Mouse (Mus musculus): ENCODE results near the gene H2-DMb2. TPM values are rescaled to one million over a fixed set of nuclear protein-coding genes. Genes with fewer than 3 reads are reported as not detected.

The H2-DMb2 gene
- polyA plus RNA-seq, 1 experiment: 0.27 TPM

DNA sequence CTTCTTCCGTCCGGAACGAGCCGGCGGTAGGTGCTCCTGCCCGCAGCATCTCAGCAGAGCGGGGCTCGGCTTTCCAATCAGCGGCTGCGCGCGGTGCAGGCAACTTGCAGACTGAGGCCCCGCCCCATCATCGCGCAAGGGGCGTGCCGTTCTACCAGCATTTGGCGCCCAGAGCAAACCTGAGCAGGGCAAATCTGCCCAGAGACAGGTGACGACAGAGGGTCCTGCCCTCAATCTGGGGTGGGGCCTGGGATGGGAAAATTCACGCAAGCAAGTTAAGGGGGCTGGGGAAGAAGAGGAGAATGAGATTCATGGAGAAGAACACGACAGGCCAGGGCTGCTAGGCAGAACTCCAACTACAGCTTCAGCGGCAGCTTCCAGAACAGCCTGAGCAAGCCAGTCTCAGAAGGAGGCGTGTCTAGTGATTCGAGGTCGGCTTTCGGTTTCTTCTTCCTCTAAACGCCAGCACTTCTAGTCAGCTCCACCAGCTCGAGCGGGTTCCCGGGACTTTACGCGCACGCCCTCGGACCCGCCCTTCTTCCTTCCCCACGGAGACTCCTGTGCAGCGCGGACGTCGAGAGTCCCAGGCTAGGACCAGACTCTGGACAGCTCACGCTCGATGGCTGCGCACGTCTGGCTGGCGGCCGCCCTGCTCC lies 44.3 kb downstream of the H2-DMb2 start, which contains the start of the genes Tap1 and Psmb9:
Tap1 (plus strand) TSS at position 293 of the 656 bp plus-strand sequence.
Psmb9 (minus strand) TSS at position 504 of the 656 bp plus-strand sequence.
- H3K36me3 ChIP-seq (ENCODE audit: control insufficient read depth, insufficient read depth, low read length): no peaks in the 10 kb centered on the region
- H3K4me3 ChIP-seq (ENCODE audit: control insufficient read depth, low read depth, low read length): peak within 1 kb of the TSS; percentile 77
- no peaks in the 10 kb centered on the region for H3K27me3 ChIP-seq (ENCODE audit: control insufficient read depth, insufficient read depth, low read length)
- H3K27ac ChIP-seq (ENCODE audit: control insufficient read depth, insufficient read depth, low read depth, low read length): peak within 1 kb of the TSS; percentile 34; the same call in 1 of the 2 replicates
- TF ChIP-seq CTCF (IDR thresholded peaks at IDR 0.05; ENCODE audit: control insufficient read depth, insufficient read depth, insufficient replicate concordance, low read depth, low read length) (no peak), POLR2A (IDR thresholded peaks at IDR 0.05; ENCODE audit: control insufficient read depth, low read depth, low read length) (no peak)
- H3K4me1 ChIP-seq (ENCODE audit: control insufficient read depth, insufficient read depth, low read length): peaks cover 8% of the 10 kb centered on the region

DNA sequence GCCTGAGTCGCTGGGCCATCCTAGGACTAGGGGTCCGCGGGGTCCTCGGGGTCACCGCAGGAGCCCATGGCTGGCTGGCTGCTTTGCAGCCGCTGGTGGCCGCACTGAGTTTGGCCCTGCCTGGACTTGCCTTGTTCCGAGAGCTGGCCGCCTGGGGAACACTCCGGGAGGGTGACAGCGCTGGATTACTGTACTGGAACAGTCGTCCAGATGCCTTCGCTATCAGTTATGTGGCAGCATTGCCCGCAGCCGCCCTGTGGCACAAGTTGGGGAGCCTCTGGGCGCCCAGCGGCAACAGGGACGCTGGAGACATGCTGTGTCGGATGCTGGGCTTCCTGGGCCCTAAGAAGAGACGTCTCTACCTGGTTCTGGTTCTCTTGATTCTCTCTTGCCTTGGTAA lies 44.9 kb downstream of the H2-DMb2 start:
- peaks cover 11% of the 10 kb centered on the region for H3K4me1 ChIP-seq (ENCODE audit: control insufficient read depth, insufficient read depth, low read length)
- TF ChIP-seq CTCF (IDR thresholded peaks at IDR 0.05; ENCODE audit: control insufficient read depth, insufficient read depth, insufficient replicate concordance, low read depth, low read length): no peak
- TF ChIP-seq POLR2A (IDR thresholded peaks at IDR 0.05; ENCODE audit: control insufficient read depth, low read depth, low read length): no peak
- H3K27ac ChIP-seq (ENCODE audit: control insufficient read depth, insufficient read depth, low read depth, low read length): no peak overlapping the region
- H3K4me3 ChIP-seq (ENCODE audit: control insufficient read depth, low read depth, low read length): peak overlapping the region; percentile 77
- no peaks in the 10 kb centered on the region for H3K27me3 ChIP-seq (ENCODE audit: control insufficient read depth, insufficient read depth, low read length)
- H3K36me3 ChIP-seq (ENCODE audit: control insufficient read depth, insufficient read depth, low read length): no peaks in the 10 kb centered on the region

DNA sequence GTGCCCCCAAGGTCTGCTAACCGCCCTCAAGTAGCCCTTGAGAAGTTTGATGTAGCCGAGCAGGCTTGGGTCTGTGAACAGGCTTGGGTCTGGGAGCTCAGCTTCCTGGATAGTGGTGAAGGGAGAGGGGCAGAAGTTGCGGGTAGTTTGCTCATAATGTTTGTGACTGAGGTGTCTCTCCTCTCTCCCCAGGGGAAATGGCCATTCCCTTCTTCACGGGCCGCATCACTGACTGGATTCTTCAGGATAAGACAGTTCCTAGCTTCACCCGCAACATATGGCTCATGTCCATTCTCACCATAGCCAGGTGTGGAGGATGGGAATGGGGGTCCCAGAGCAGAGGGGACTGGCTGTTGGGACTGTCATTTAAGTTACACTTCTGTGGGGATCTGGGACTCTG lies 45.9 kb downstream of the H2-DMb2 start:
- TF ChIP-seq POLR2A (IDR thresholded peaks at IDR 0.05; ENCODE audit: control insufficient read depth, low read depth, low read length): no peak
- TF ChIP-seq CTCF (IDR thresholded peaks at IDR 0.05; ENCODE audit: control insufficient read depth, insufficient read depth, insufficient replicate concordance, low read depth, low read length): no peak
- H3K27ac ChIP-seq (ENCODE audit: control insufficient read depth, insufficient read depth, low read depth, low read length): no peak overlapping the region
- H3K27me3 ChIP-seq (ENCODE audit: control insufficient read depth, insufficient read depth, low read length): no peaks in the 10 kb centered on the region
- no peaks in the 10 kb centered on the region for H3K36me3 ChIP-seq (ENCODE audit: control insufficient read depth, insufficient read depth, low read length)
- H3K4me3 ChIP-seq (ENCODE audit: control insufficient read depth, low read depth, low read length): no peak overlapping the region
- H3K4me1 ChIP-seq (ENCODE audit: control insufficient read depth, insufficient read depth, low read length): peaks cover 11% of the 10 kb centered on the region

DNA sequence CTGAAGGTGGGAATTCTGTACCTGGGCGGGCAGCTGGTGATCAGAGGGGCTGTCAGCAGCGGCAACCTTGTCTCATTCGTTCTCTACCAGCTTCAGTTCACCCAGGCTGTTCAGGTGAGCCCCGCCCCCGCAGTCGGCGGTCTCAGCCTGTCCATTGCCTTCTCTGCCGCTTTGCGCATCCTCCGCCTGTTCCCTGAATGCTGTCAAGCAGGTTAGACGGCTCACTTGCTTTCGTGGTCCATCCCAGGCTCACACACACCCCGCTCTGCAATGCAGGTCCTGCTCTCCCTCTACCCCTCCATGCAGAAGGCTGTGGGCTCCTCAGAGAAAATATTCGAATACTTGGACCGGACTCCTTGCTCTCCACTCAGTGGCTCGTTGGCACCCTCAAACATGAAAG lies 49.7 kb downstream of the H2-DMb2 start:
- TF ChIP-seq POLR2A (IDR thresholded peaks at IDR 0.05; ENCODE audit: control insufficient read depth, low read depth, low read length) (no peak), CTCF (IDR thresholded peaks at IDR 0.05; ENCODE audit: control insufficient read depth, insufficient read depth, insufficient replicate concordance, low read depth, low read length) (no peak)
- Histone ChIP-seq H3K27ac (ENCODE audit: control insufficient read depth, insufficient read depth, low read depth, low read length) (no peak overlapping the region), H3K27me3 (ENCODE audit: control insufficient read depth, insufficient read depth, low read length) (no peaks in the 10 kb centered on the region; the same call in 1 of the 2 replicates), H3K36me3 (ENCODE audit: control insufficient read depth, insufficient read depth, low read length) (no peaks in the 10 kb centered on the region), H3K4me3 (ENCODE audit: control insufficient read depth, low read depth, low read length) (no peak overlapping the region), H3K4me1 (ENCODE audit: control insufficient read depth, insufficient read depth, low read length) (peaks cover 14% of the 10 kb centered on the region)

DNA sequence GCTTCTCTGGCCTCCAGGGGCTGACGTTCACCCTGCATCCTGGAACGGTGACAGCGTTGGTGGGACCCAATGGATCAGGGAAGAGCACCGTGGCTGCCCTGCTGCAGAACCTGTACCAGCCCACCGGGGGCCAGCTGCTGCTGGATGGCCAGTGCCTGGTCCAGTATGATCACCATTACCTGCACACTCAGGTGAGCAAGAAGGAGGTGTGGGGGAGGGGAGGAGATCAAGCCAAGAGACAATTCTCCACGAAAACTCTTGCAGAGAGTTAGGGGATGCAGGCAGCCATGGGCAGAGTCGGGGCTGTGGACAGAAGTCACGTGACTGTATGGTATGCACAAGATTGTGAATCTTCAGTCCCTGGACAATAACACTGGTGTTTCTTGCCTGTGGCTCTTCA lies 50.4 kb downstream of the H2-DMb2 start:
- Histone ChIP-seq H3K4me3 (ENCODE audit: control insufficient read depth, low read depth, low read length) (no peak overlapping the region), H3K27me3 (ENCODE audit: control insufficient read depth, insufficient read depth, low read length) (peaks cover 2% of the 10 kb centered on the region; the same call in 1 of the 2 replicates), H3K27ac (ENCODE audit: control insufficient read depth, insufficient read depth, low read depth, low read length) (no peak overlapping the region), H3K36me3 (ENCODE audit: control insufficient read depth, insufficient read depth, low read length) (no peaks in the 10 kb centered on the region), H3K4me1 (ENCODE audit: control insufficient read depth, insufficient read depth, low read length) (peaks cover 14% of the 10 kb centered on the region)
- TF ChIP-seq CTCF (IDR thresholded peaks at IDR 0.05; ENCODE audit: control insufficient read depth, insufficient read depth, insufficient replicate concordance, low read depth, low read length) (no peak), POLR2A (IDR thresholded peaks at IDR 0.05; ENCODE audit: control insufficient read depth, low read depth, low read length) (no peak)

DNA sequence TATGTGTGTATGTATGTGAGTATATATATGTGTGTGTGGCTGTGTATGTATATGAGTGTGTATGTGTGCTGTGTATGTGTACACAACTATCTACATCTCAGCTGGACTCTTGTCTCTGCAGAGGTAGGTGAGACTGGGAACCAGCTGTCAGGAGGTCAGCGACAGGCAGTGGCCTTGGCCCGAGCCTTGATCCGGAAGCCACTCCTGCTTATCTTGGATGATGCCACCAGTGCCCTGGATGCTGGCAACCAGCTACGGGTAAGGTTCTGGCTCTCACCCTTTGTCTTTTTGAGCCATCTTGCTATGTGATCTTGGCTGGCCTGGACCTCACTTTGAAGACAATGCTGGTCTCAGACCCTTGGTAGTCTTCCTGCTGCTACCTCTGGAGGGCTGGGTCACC lies 51.6 kb downstream of the H2-DMb2 start:
- H3K36me3 ChIP-seq (ENCODE audit: control insufficient read depth, insufficient read depth, low read length): no peaks in the 10 kb centered on the region
- no peak overlapping the region for H3K4me3 ChIP-seq (ENCODE audit: control insufficient read depth, low read depth, low read length)
- TF ChIP-seq CTCF (IDR thresholded peaks at IDR 0.05; ENCODE audit: control insufficient read depth, insufficient read depth, insufficient replicate concordance, low read depth, low read length) (no peak), POLR2A (IDR thresholded peaks at IDR 0.05; ENCODE audit: control insufficient read depth, low read depth, low read length) (no peak)
- peaks cover 14% of the 10 kb centered on the region for H3K4me1 ChIP-seq (ENCODE audit: control insufficient read depth, insufficient read depth, low read length)
- H3K27me3 ChIP-seq (ENCODE audit: control insufficient read depth, insufficient read depth, low read length): peaks cover 2% of the 10 kb centered on the region; the same call in 1 of the 2 replicates
- H3K27ac ChIP-seq (ENCODE audit: control insufficient read depth, insufficient read depth, low read depth, low read length): no peak overlapping the region

DNA sequence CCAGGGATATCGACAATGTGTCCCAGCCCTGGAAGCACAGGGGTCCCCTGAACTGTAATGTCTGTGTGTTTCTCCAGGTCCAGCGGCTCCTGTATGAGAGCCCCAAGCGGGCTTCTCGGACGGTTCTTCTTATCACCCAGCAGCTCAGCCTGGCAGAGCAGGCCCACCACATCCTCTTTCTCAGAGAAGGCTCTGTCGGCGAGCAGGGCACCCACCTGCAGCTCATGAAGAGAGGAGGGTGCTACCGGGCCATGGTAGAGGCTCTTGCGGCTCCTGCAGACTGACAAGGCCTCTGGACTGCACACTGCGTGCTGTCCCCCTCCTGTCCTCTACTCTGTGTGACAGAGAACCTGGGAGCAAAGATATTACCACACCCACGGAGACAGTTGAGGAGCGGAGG lies 53.4 kb downstream of the H2-DMb2 start:
- Histone ChIP-seq H3K27ac (ENCODE audit: control insufficient read depth, insufficient read depth, low read depth, low read length) (no peak overlapping the region), H3K27me3 (ENCODE audit: control insufficient read depth, insufficient read depth, low read length) (peaks cover 2% of the 10 kb centered on the region; the same call in 1 of the 2 replicates), H3K4me1 (ENCODE audit: control insufficient read depth, insufficient read depth, low read length) (peaks cover 14% of the 10 kb centered on the region)

More for the DNA sequence above, 53.4 kb downstream of the H2-DMb2 start:
- no peaks in the 10 kb centered on the region for H3K36me3 ChIP-seq (ENCODE audit: control insufficient read depth, insufficient read depth, low read length)
- H3K4me3 ChIP-seq (ENCODE audit: control insufficient read depth, low read depth, low read length): no peak overlapping the region
- no peak for TF ChIP-seq CTCF (IDR thresholded peaks at IDR 0.05; ENCODE audit: control insufficient read depth, insufficient read depth, insufficient replicate concordance, low read depth, low read length)
